Mouse (Mus musculus) cerebellum, adult 18-20 months (tissue): Measurements from ENCODE around the gene Tgfbr3.

ENCODE experiments used
- DNase-seq, 2 experiments: peaks; one replicate each; pipeline ENCODE4 v3.0.0; 2021

The Tgfbr3 gene

GRCm38 (mm10) chr5:107289234-107289764 is at the start of gene Tgfbr3:
Gene Tgfbr3 (minus strand): TSS chr5:107289629.
- peak; percentile 87 to 89 for DNase-seq

GRCm38 (mm10) chr5:107330916-107331421 is 41.5 kb upstream of the Tgfbr3 start, which contains the start of gene Brdt:
Gene Brdt (plus strand): TSS chr5:107331159.
- no peak for DNase-seq

- peak; percentile 43 to 53 for DNase-seq
These were observed 31.3 kb upstream of the Tgfbr3 start for GRCm38 (mm10) chr5:107320703-107321102.

- no peak for DNase-seq
These were observed 27.7 kb upstream of the Tgfbr3 start for GRCm38 (mm10) chr5:107317141-107317540.

GRCm38 (mm10) chr5:107307432-107307831 is 18.0 kb upstream of the Tgfbr3 start:
- no peak for DNase-seq

GRCm38 (mm10) chr5:107304117-107304825 is 14.8 kb upstream of the Tgfbr3 start:
- no peak for DNase-seq

- DNase-seq: no peak
These were observed 14.0 kb upstream of the Tgfbr3 start for GRCm38 (mm10) chr5:107303350-107303861.

- no peak for DNase-seq
These were observed 9.4 kb upstream of the Tgfbr3 start for GRCm38 (mm10) chr5:107298854-107299253.

- peak; percentile 76 to 80 for DNase-seq
These were observed 7.3 kb upstream of the Tgfbr3 start for GRCm38 (mm10) chr5:107296512-107297322.

- DNase-seq: peak in 1 of 2 experiments; percentile 39
These were observed 6.5 kb upstream of the Tgfbr3 start for GRCm38 (mm10) chr5:107295817-107296511.

GRCm38 (mm10) chr5:107295061-107295816 is 5.8 kb upstream of the Tgfbr3 start:
- DNase-seq: peak; percentile 43 to 52

GRCm38 (mm10) chr5:107294041-107294440 is 4.6 kb upstream of the Tgfbr3 start:
- DNase-seq: no peak

- no peak for DNase-seq
These were observed 557 bp upstream of the Tgfbr3 start for GRCm38 (mm10) chr5:107289986-107290385.

- DNase-seq: peak; percentile 48 to 73
These were observed 799 bp downstream of the Tgfbr3 start for GRCm38 (mm10) chr5:107288427-107289233.

- peak in 1 of 2 experiments; percentile 29 for DNase-seq
These were observed 1.5 kb downstream of the Tgfbr3 start for GRCm38 (mm10) chr5:107287908-107288267.

GRCm38 (mm10) chr5:107287254-107287907 is 2.0 kb downstream of the Tgfbr3 start:
- peak; percentile 81 to 83 for DNase-seq

- DNase-seq: no peak
These were observed 3.9 kb downstream of the Tgfbr3 start for GRCm38 (mm10) chr5:107285563-107285962.

GRCm38 (mm10) chr5:107283935-107284524 is 5.4 kb downstream of the Tgfbr3 start:
- DNase-seq: no peak

GRCm38 (mm10) chr5:107282561-107283307 is 6.7 kb downstream of the Tgfbr3 start:
- peak in 1 of 2 experiments; percentile 45 for DNase-seq
